Mouse (Mus musculus) liver, postnatal 0 days (tissue): ENCODE data around the gene Cpm.

Experiments
- CTCF ChIP-seq: sonication (generic); IDR thresholded peaks from 2 replicates; pipeline ENCODE4 v1.5.1; 2016; ENCODE audit warnings: antibody characterized with exemption, low read depth
- EP300 ChIP-seq: IDR thresholded peaks from 2 replicates; pipeline ENCODE4 v1.6.1; 2016; ENCODE audit warnings: antibody characterized with exemption, low read depth, mild to moderate bottlenecking

DNA sequence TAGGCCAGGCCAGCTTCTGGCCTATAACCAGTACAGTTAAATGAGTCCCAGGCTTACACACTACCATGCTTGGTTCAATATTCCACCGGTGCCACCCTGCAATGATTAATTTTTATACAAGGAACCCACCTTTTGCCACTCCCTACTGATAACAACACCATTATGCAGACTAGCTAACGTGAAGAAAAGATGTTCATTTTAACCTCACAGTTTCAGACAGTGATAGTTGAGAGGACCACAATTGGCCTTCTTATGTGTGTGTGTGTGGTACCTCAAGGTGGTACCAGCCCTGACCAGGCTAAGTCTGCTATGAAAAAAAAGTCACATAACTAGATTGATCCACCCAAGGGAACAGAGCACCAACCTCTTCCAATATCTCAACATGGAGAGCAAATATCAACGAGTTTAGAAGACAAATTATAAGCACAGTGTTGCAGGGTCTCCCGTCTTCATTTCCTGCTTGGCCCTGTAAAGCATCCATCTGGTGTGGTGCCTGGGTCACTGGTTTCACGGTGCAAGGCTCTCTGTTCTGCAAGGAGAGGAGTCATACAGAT lies 32.5 kb upstream of the Cpm start:
- TF ChIP-seq CTCF: no peak
- no peak for TF ChIP-seq EP300
